ENCODE assay signal across 16 mouse cellular contexts in the genomic region with DNA sequence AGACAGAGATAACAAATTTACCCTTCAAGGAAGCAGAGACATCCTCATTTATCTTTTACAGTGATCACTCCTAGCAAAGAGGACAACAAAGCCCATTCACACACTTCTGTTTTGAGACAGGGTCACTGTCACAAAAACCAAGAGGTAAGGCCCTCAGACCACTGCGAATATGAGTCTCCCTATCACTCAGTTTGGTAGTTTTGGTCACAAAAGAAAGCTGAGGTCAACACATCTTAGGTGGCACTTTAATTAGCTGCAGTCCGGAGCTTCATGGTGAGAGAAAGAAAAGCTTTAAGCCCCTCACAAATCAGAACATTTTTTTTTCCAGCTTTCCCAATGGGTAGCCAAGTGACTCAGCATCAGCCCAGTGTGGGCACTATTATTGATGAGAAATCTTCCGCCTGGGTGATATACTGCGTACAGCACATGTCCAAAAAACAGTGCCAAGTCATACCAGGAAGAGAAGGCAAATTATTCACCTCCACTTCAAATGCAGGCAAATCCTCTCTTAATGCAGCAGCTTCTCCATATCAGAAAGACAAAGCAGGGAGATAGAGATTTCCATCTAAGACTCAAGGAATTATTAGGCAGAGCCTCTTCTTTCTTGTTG.
A peak's percentile ranks its signal among the peaks of the same experiment; 100 is the strongest.
DNase-seq lines count a peak whose midpoint lies in the region; ATAC-seq lines count a peak whose summit lies in the region.
"Had no signal": no experiment of that assay in that cellular context is flagged by ENCODE, and none has a peak within 500 bp of the region (broad histone marks: within the 10 kb centered on the region; RNA-seq: fewer than 3 reads in every experiment).

No protein-coding gene starts in this region.

- no peak overlapping the region for H3K4me2 ChIP-seq in hindbrain, embryonic 14.5 days (replicated peaks)
- H3K4me2 ChIP-seq: embryonic facial prominence, embryonic 15.5 days; liver, embryonic 15.5 days; stomach, embryonic 15.5 days had no signal

- H3K4me3 ChIP-seq in hindbrain, embryonic 14.5 days (replicated peaks; ENCODE audit: low read length) = no peak overlapping the region
- H3K4me3 ChIP-seq: embryonic facial prominence, embryonic 15.5 days; liver, embryonic 15.5 days; stomach, embryonic 15.5 days had no signal

- peak; percentile 77 for ATAC-seq in hindbrain, embryonic 14.5 days (ENCODE audit: low FRiP score)
- no peak for ATAC-seq in megakaryocyte, adult 5-6 weeks (ENCODE audit: poor library complexity, severe bottlenecking)

- no peaks in the 10 kb centered on the region for H3K9me3 ChIP-seq in hindbrain, embryonic 14.5 days (ENCODE audit: control insufficient read depth, low read length)
- H3K9me3 ChIP-seq: embryonic facial prominence, embryonic 15.5 days; liver, embryonic 15.5 days; stomach, embryonic 15.5 days had no signal

- intact Hi-C loops in left cerebral cortex, postnatal 4 days (cut with DNase I) = loop anchor here (10.0 kb wide), 1 partner anchor 1682 kb away; a partner anchor contains a TSS

- DNase-seq in left cerebral cortex, postnatal 4 days = peak; percentile 19
- DNase-seq in left cerebral cortex, adult 9 months (ENCODE audit: low spot score in 2 of 2) = no peak
- peak; percentile 26 to 64 for DNase-seq in cerebellum, postnatal 14 days
- peak; percentile 28 for DNase-seq in hindbrain, embryonic 14.5 days (ENCODE audit: low spot score)
- DNase-seq in neural tube, embryonic 10.5 days (ENCODE audit: extremely low spot score, low spot score) = peak; percentile 13
- no peak for DNase-seq in embryo, embryonic 10.5 days (ENCODE audit: low spot score)
- no peak for DNase-seq in gastrocnemius, adult 8-10 months (ENCODE audit: low spot score in 2 of 2)
- DNase-seq: gastrocnemius, postnatal 10 days; kidney, adult 8-10 months; right cerebral cortex, postnatal 4 days; thymus, postnatal 36 days had no signal

- no peaks in the 10 kb centered on the region for H3K36me3 ChIP-seq in hindbrain, embryonic 14.5 days (replicated peaks; ENCODE audit: control insufficient read depth, insufficient read depth)
- H3K36me3 ChIP-seq: embryonic facial prominence, embryonic 15.5 days; liver, embryonic 15.5 days; stomach, embryonic 15.5 days had no signal

- peak overlapping the region; percentile 82 for H3K27ac ChIP-seq in hindbrain, embryonic 14.5 days
- H3K27ac ChIP-seq: embryonic facial prominence, embryonic 15.5 days; liver, embryonic 15.5 days; macrophage; stomach, embryonic 15.5 days had no signal

- H3K27me3 ChIP-seq in hindbrain, embryonic 14.5 days (ENCODE audit: control insufficient read depth, insufficient read depth, low read length) = no peaks in the 10 kb centered on the region
- H3K27me3 ChIP-seq: embryonic facial prominence, embryonic 15.5 days; liver, embryonic 15.5 days; stomach, embryonic 15.5 days had no signal

- WGBS in hindbrain, embryonic 14.5 days = 25% methylated on average over 4 of the region's 4 CpGs

- H3K9ac ChIP-seq in hindbrain, embryonic 14.5 days = no peak overlapping the region
- H3K9ac ChIP-seq: embryonic facial prominence, embryonic 15.5 days; liver, embryonic 15.5 days; stomach, embryonic 15.5 days had no signal

- peaks cover 6% of the 10 kb centered on the region for H3K4me1 ChIP-seq in hindbrain, embryonic 14.5 days (replicated peaks; ENCODE audit: control insufficient read depth, insufficient read depth, low read length)
- H3K4me1 ChIP-seq: embryonic facial prominence, embryonic 15.5 days; liver, embryonic 15.5 days; stomach, embryonic 15.5 days had no signal

Comparison
In these comparisons a context has a peak if more than half of its experiments do, and no peak if none do; other contexts are left out.
1. DNase-seq: peak in left cerebral cortex, postnatal 4 days (single experiment), cerebellum, postnatal 14 days (2 of 2), hindbrain, embryonic 14.5 days (single experiment) and neural tube, embryonic 10.5 days (single experiment); none in left cerebral cortex, adult 9 months (0 of 2), embryo, embryonic 10.5 days (single experiment) and gastrocnemius, adult 8-10 months (0 of 2).